Mouse (Mus musculus) left cerebral cortex, adult 18-20 months (tissue): ENCODE data around the gene Fndc10. TPM values are rescaled to one million over a fixed set of nuclear protein-coding genes. Genes with fewer than 3 reads are reported as not detected.
"Not testable (repeated sequence)": the region's sequence is repeated elsewhere in the genome, so short reads cannot be mapped to it uniquely, and the experiment has no call there.

ENCODE experiments used
- DNase-seq, 2 experiments: peaks; one replicate each; pipeline ENCODE4 v3.0.0; 2021 to 2022; ENCODE audit warnings: low spot score in 2 of 2, mixed read lengths in 1 of 2
- total RNA-seq, 2 experiments: library from RNA; stranded (reverse); gene quantifications; 2 replicates each; pipeline ENCODE4 v1.2.3; 2021

Gene Fndc10
- total RNA-seq, 2 experiments from 2014 or later, result 27.8 to 32.8 TPM

DNA sequence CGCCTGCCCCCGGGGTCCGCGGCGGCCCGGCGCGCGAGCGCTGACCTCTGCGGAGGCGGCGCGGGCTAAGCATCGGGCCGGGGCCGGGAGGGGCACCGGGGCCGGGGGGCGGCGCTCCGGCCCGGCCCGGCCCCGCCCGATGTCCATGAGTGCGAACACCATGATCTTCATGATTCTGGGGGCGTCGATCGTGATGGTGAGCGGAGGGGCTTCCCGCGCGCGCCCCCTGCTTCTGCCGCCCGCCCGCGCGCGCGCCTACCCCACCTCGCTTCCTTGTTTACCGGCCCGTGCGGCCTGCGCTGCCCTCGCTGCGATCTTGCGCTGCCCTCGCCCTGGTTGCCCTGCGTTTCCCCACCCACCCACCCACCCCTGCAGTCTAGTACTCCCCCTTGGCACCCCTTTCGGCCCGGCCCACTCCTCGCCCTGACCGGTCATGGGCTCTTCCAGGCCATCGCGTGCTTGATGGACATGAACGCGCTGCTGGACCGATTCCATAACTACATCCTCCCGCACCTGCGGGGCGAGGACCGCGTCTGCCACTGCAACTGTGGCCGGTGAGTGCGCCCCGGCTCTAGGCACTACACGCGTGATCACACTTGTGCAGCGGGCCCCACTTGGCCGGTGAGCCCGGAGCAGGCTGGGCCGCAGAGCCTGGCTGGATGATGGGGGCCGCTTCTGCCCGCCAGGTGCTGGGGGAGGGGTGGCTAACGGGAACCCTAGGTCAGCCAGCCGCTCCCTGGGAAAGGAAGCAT is 41.0 kb downstream of the Fndc10 start:
- peak; percentile 41 to 45 for DNase-seq

DNA sequence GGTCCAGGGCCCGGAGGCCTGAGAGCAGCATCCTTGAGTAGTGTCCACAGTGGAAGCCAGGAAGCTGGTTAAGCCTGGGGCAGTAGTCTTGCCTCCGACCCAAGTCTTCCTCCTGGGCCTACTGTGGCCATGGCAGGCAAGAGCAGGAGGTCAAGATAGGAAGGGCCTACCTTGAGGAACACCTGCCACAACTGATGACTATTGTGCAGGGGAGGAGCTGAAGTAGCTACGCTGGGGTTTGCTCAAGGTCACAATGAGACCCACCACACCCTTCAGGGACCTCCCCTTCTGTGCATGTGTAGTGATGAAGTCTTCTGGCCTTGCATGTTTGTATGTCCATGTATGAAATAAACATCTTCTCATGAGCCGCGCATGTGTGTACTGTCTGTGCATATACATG is 41.6 kb downstream of the Fndc10 start:
- no peak for DNase-seq

DNA sequence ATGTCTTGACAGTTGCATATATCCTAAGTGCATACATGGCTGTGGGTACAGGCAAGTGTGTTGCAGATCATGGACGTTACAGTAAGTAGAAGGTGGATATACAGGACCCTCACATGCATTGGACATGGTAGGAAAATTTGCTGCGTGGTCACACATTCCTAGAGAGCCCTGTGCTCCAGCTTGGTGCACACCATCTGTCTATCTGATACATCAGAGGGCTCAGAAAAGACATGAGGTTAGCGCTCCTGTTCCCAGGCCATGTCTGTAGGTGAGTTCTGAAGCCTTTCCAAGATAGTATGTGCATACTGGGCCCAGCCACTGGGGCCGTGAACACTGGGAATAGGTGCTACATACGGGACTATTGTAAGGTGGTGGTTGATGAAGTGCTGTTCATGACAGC is 42.3 kb downstream of the Fndc10 start:
- DNase-seq, result no peak

DNA sequence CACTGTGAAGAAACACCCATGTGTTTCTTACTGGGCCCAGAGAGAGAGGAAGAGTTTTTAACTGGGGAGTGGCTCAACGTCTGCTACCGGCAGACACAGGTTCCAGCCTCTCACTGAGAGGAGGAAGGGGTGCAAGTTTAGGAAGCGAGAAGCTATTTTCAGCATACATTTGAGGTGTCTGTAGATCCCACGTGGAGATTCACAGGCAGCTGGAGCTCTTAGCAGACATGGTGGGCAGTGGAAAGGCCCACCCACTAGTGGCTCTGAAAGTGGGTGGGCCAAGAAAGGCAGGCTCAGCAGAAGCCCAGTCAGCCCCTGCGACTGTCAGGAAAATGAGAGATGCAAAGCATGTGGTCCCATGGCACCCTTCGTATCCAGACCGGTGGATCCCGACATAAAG is 44.1 kb downstream of the Fndc10 start:
- DNase-seq, result peak in 1 of 2 experiments; percentile 56

DNA sequence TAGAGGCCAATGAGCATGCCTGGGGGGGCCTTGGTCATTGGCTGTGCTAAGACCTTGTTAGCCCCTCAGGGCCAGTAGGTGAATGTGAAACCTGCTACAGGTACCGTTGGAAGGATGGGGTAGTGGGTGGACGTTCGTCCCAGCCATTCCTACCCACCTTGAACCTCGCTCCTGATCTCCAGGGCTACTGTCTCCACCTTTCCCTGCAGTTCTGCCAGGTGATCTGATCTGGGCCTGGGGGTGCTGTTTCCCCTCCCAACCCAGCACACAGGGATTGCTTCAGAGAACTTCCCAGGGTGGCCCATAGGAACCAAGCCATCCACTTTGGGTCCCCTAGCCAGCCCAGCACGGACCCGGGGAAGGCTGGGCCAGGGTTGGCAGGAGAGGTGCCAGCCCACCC is 45.0 kb downstream of the Fndc10 start:
- no peak for DNase-seq

DNA sequence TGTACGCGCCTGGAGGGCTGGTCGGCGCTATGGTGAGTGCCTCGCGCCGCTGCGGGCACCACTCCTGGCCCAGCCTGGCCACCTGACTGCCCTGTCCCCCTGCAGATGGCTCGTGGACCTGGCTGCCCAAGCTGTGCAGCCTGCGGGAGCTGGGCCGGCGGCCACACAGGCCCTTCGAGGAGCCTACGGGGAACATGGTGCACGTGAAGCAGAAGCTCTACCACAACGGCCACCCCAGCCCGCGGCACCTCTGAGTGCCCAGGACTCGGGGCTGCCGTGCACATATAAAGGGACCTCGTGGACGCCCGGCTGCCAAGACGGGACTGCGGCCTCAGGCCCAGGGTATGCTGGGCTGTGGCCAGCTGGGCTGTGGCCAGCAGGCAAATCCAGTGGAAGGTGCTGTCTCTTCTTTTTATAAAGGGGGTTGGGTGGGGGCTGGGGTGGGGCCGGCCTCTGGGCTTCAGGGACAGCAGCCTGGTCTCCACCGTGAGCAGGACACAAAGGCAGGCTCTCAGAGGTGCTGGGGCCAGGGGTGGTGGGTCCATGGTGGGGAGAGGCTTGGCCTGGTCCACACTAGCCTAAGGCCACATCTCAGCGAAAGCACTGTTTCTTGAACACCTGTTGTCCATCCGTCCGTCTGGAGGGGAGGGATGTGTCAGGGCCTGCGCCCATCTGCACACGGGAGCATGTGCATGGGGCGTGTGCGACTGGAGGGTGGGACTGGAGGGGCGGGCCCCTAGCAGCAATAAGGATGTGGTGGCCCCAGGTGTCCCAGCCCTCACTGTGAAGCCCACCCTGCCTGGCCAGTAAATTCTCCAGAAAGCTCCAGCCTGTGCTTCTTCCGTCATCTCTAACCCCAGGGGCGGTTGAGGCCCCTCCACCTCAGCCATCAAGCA is 45.8 kb downstream of the Fndc10 start:
- no peak for DNase-seq

DNA sequence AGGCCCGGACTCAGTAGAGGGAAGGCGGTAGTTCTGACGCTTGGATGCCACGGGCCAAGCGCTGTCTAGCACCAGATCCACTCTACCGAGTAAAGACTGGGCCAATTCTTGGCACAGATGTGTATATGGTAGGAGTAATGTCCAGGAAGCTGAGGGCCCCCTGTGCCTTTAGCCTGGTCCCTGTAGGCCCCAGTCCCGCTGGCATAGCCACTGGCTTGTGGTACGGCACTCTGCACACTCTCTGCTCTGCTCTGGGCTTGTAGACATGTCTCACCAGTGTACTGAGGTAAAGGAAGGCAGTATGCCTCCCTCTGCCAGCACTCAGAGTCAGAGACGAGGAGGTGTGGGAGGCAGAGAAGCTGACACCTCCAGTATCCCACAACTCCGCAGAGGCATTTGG is 46.5 kb downstream of the Fndc10 start:
- not testable (repeated sequence) for DNase-seq

DNA sequence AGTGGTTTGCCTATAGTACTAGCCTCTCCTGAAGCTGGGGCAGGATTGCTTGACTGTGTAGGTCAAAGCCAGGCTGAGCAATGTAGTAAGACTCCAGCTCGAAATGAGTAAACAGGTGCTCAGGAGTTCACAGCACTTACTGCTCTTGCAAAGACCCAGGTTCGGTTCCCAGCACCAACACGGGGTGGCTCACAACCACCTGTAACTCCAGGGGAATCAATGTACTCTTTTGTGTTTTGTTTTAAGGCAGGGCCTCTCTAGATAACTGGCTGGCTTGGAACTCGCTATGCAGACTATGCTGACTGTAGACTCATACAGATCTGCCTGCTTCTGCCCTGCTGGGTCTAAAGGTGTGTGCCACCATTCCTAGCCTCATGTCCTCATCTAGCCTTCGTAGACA is 48.5 kb downstream of the Fndc10 start:
- no peak for DNase-seq

DNA sequence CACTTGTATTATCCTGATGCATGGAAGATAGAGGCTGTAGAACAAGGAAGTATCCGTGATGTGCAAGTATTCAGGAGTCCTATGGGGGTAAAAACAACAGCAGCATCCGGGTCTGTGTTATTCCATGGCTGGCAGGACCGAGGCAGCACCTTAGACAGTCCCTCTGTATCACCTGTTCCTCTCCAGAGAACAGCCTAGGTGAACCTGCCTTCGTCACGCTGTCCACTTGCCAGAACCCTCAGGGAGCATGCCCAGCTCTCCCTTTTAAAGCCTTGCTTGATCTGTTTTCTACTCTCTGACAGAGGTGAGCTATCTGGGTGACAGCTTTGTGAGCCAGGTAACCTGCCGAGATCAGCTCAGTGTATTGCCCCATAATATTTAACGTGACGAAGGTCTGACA is 50.3 kb downstream of the Fndc10 start:
- no peak for DNase-seq

DNA sequence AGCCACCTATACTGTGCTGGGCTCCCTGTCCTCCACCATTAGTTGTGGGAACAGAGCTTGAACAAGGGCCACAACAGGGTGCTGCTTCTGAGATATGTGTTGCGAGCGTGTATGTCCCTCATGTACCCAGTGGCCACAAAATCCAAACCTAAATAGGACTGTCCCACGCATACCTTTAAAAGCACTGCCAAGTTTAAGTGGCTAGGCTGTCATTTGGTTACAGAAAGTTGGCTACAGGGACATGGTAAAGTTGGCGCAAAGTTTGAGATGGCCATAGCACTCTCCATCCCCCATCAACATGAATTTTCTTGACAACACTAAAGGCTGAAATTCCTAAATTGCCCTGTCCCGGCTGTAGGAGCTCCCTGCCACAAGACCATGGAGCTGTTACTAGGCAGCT is 51.0 kb downstream of the Fndc10 start:
- no peak for DNase-seq

Other genes starting within 250 kb of the Fndc10 start
- gene Tmem52, start 225.2 kb upstream of the Fndc10 start, total RNA-seq, result 1 to 10 TPM; 1.1 to 1.8 TPM
- gene Gnb1, start 203.0 kb upstream of the Fndc10 start, total RNA-seq, result 100 to 1,000 TPM; 859 to 881 TPM
- 10 to 100 TPM; 57.5 to 57.7 TPM for gene Nadk, start 132.0 kb upstream of the Fndc10 start, total RNA-seq
- gene Slc35e2, start 92.9 kb upstream of the Fndc10 start, total RNA-seq, result 10 to 100 TPM; 47.2 to 48.9 TPM
- gene Cdk11b, start 69.5 kb upstream of the Fndc10 start, total RNA-seq, result 10 to 100 TPM; 47.1 to 49.4 TPM
- not detected for gene Gm10563, start 48.9 kb upstream of the Fndc10 start, total RNA-seq
- 1 to 10 TPM; 2.4 to 4.6 TPM for gene Mmp23, start 41.0 kb upstream of the Fndc10 start, total RNA-seq
- gene Mib2, start 25.1 kb upstream of the Fndc10 start, total RNA-seq, result 100 to 1,000 TPM; 128 to 129 TPM
- 10 to 100 TPM; 90.6 to 97.4 TPM for gene Ssu72, start 10.5 kb downstream of the Fndc10 start, total RNA-seq
- 10 to 100 TPM; 51.1 to 53.0 TPM for gene Tmem240, start 40.5 kb downstream of the Fndc10 start, total RNA-seq
- gene Atad3a, start 66.8 kb downstream of the Fndc10 start, total RNA-seq, result 10 to 100 TPM; 48.3 to 55.6 TPM
- gene Vwa1, start 80.4 kb downstream of the Fndc10 start, total RNA-seq, result 10 to 100 TPM; 15.6 to 17.6 TPM
- 10 to 100 TPM; 16.4 to 19.0 TPM for gene Tmem88b, start 91.5 kb downstream of the Fndc10 start, total RNA-seq
- under 1 TPM in 1 of 2 experiments, not detected in 1; 0.44 TPM for gene Ankrd65, start 96.1 kb downstream of the Fndc10 start, total RNA-seq
- gene Mrpl20, start 108.5 kb downstream of the Fndc10 start, total RNA-seq, result 10 to 100 TPM; 84.9 to 89.4 TPM
- gene Ccnl2, start 118.1 kb downstream of the Fndc10 start, total RNA-seq, result 10 to 100 TPM; 60.1 to 65.5 TPM
- 100 to 1,000 TPM; 103 to 110 TPM for gene Aurkaip1, start 136.9 kb downstream of the Fndc10 start, total RNA-seq
- 1 to 10 TPM; 6.2 to 7.3 TPM for gene Mxra8, start 145.3 kb downstream of the Fndc10 start, total RNA-seq
- gene Dvl1, start 153.1 kb downstream of the Fndc10 start, total RNA-seq, result 10 to 100 TPM; 88.0 to 96.3 TPM
- under 1 TPM; 0.23 TPM for gene Tas1r3, start 169.0 kb downstream of the Fndc10 start, total RNA-seq
- 10 to 100 TPM; 23.1 to 33.8 TPM for gene Cptp, start 175.1 kb downstream of the Fndc10 start, total RNA-seq
- 10 to 100 TPM; 31.7 to 33.9 TPM for gene Ints11, start 175.2 kb downstream of the Fndc10 start, total RNA-seq
- gene Pusl1, start 197.4 kb downstream of the Fndc10 start, total RNA-seq, result 10 to 100 TPM; 54.9 to 58.6 TPM
- gene Acap3, start 197.5 kb downstream of the Fndc10 start, total RNA-seq, result 100 to 1,000 TPM; 124 to 128 TPM
- gene Ube2j2, start 249.5 kb downstream of the Fndc10 start, total RNA-seq, result 10 to 100 TPM; 67.6 to 70.3 TPM